Comparison of ENCODE assay signal across 25 mouse cellular contexts in the genomic region with DNA sequence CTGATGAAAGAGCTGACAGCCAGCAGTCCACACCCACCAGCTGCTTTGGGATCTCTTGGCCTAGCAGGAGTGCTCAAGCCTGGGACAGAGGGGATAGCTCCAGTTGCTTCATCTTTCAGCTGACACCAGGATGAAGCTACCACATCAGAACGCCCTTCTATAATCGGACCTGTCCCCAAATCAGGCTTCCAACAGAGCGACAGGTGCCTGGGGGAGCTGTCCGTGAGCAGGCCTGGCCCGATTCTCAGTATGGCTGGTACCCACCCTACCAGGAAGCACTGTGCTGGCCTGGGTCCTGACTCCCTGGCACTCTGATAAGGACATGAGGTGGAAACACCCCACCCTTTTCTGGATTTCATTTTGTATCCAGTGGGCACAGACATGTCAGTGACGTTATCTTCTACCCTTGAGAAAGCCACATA. TPM values are rescaled to one million over a fixed set of nuclear protein-coding genes. Genes with fewer than 3 reads are reported as not detected.
DNase-seq lines count a peak whose midpoint lies in the region; ATAC-seq and TF ChIP-seq lines count a peak whose summit lies in the region.
"Had no signal": no experiment of that assay in that cellular context is flagged by ENCODE, and none has a peak within 500 bp of the region (broad histone marks: within the 10 kb centered on the region; RNA-seq: fewer than 3 reads in every experiment).

No protein-coding gene starts in this region.

- H3K27me3 ChIP-seq in liver, embryonic 12.5 days (replicated peaks) = no peaks in the 10 kb centered on the region
- no peaks in the 10 kb centered on the region for H3K27me3 ChIP-seq in myocyte (ENCODE audit: control insufficient read depth, insufficient read depth, insufficient read length)
- no peaks in the 10 kb centered on the region for H3K27me3 ChIP-seq in midbrain, embryonic 10.5 days (ENCODE audit: low read depth, poor library complexity, severe bottlenecking)
- H3K27me3 ChIP-seq: limb, embryonic 13.5 days; Patski had no signal

- WGBS in liver, embryonic 12.5 days (ENCODE audit: insufficient replicate concordance) = 42% methylated on average over 6 of the region's 6 CpGs
- 95% methylated on average over 6 of the region's 6 CpGs for WGBS in midbrain, embryonic 10.5 days

- H3K9ac ChIP-seq in liver, embryonic 12.5 days = 0 out of 2 replicates have a peak overlapping the region, but pooled peaks have one; percentile 33
- H3K9ac ChIP-seq: limb, embryonic 13.5 days; neural tube, embryonic 13.5 days had no signal

- no peak for TF ChIP-seq POLR2A in myocyte (IDR thresholded peaks at IDR 0.05; ENCODE audit: insufficient read length, low read depth)

- no peak overlapping the region for H3ac ChIP-seq in myocyte (ENCODE audit: control insufficient read depth, insufficient read length)

- DNase-seq in gastrocnemius, adult 2 months = peak; percentile 42
- no peak for DNase-seq in gastrocnemius, postnatal 36 days
- DNase-seq in c-Kit-positive CD71-negative TER-119-negative erythroid progenitor cells, embryonic 14.5 days (ENCODE audit: low read depth) = peak; percentile 34
- no peak for DNase-seq in midbrain, embryonic 10.5 days (ENCODE audit: low spot score)
- no peak for DNase-seq in cerebellum, adult 9-10 months
- DNase-seq: adrenal gland, postnatal 14 days; cerebellum, postnatal 10 days; embryo, embryonic 11 days; heart, adult 18-20 months; kidney, postnatal 4 days; right cerebral cortex, postnatal 14 days had no signal

- H3K4me1 ChIP-seq in liver, embryonic 12.5 days = peaks cover 44% of the 10 kb centered on the region
- no peaks in the 10 kb centered on the region for H3K4me1 ChIP-seq in midbrain, embryonic 10.5 days
- H3K4me1 ChIP-seq: hindbrain, embryonic 10.5 days; limb, embryonic 13.5 days; neural tube, embryonic 13.5 days had no signal

- peak; percentile 95 for ATAC-seq in liver, embryonic 12.5 days
- no peak for ATAC-seq in frontal cortex, adult (ENCODE audit: low TSS enrichment)
- ATAC-seq: activated CD4-positive, CD25-positive, alpha-beta regulatory T cell, adult 4 months; forebrain, embryonic 14.5 days; inflammation-experienced regulatory T-cells, adult 6 months; lung, postnatal 0 days; Patski had no signal

- H3K27ac ChIP-seq in gastrocnemius, adult 2 months = peak overlapping the region; percentile 56
- peak overlapping the region; percentile 85 for H3K27ac ChIP-seq in liver, embryonic 12.5 days
- no peak overlapping the region for H3K27ac ChIP-seq in midbrain, embryonic 10.5 days (replicated peaks)
- H3K27ac ChIP-seq: hindbrain, embryonic 10.5 days; limb, embryonic 13.5 days; neural tube, embryonic 13.5 days had no signal

- no peak overlapping the region for H3K4me3 ChIP-seq in gastrocnemius, adult 2 months
- H3K4me3 ChIP-seq in liver, embryonic 12.5 days = no peak overlapping the region
- H3K4me3 ChIP-seq in myocyte = no peak overlapping the region
- no peak overlapping the region for H3K4me3 ChIP-seq in midbrain, embryonic 10.5 days
- H3K4me3 ChIP-seq: hindbrain, embryonic 10.5 days; limb, embryonic 13.5 days; neural tube, embryonic 13.5 days had no signal

- H3K9me3 ChIP-seq in liver, embryonic 12.5 days (replicated peaks) = no peaks in the 10 kb centered on the region
- H3K9me3 ChIP-seq in midbrain, embryonic 10.5 days (replicated peaks) = no peaks in the 10 kb centered on the region
- H3K9me3 ChIP-seq: hindbrain, embryonic 10.5 days; limb, embryonic 13.5 days; neural tube, embryonic 13.5 days had no signal

- H3K79me2 ChIP-seq in myocyte (ENCODE audit: control insufficient read depth, insufficient read depth) = no peaks in the 10 kb centered on the region

- peak overlapping the region; percentile 34 for H3K4me2 ChIP-seq in liver, embryonic 12.5 days
- no peak overlapping the region for H3K4me2 ChIP-seq in myocyte (ENCODE audit: low read depth)
- H3K4me2 ChIP-seq: limb, embryonic 13.5 days; neural tube, embryonic 13.5 days had no signal

- peaks cover 100% of the 10 kb centered on the region for H3K36me3 ChIP-seq in liver, embryonic 12.5 days
- peaks cover 45% of the 10 kb centered on the region for H3K36me3 ChIP-seq in myocyte (ENCODE audit: control insufficient read depth, insufficient read depth)
- H3K36me3 ChIP-seq in midbrain, embryonic 10.5 days = peaks cover 90% of the 10 kb centered on the region

- intact Hi-C loops in gastrocnemius, adult 2 months (cut with DNase I) = no loop called here
- intact Hi-C loops in gastrocnemius, postnatal 36 days (cut with DNase I) = no loop called here

- TF ChIP-seq CTCF in gastrocnemius, adult 2 months (IDR thresholded peaks at IDR 0.05) = no peak

TF ChIP-seq in myocyte, 11 proteins besides CTCF, POLR2A, EP300 and RAD21:
- TF ChIP-seq MYOG (IDR thresholded peaks at IDR 0.05; ENCODE audit: control insufficient read depth in 1 of 3, insufficient read depth in 1 of 3, insufficient read length in 2 of 3, low read depth in 2 of 3) (peak; percentile 53 to 93 (median 80)), TCF3 (IDR thresholded peaks at IDR 0.05; ENCODE audit: insufficient read length, low read depth) (no peak), E2F4 (IDR thresholded peaks at IDR 0.05; ENCODE audit: insufficient read depth) (no peak), MYOD1 (IDR thresholded peaks at IDR 0.05; ENCODE audit: control insufficient read depth in 1 of 3, insufficient read length in 2 of 3, low read depth in 2 of 3) (peak; percentile 25 to 90 (median 83)), POLR2AphosphoS2 (IDR thresholded peaks at IDR 0.05; ENCODE audit: insufficient read length, low read depth) (peak; percentile 55), TCF12 (IDR thresholded peaks at IDR 0.05; ENCODE audit: insufficient read depth, poor library complexity, severe bottlenecking) (peak; percentile 63)
TF ChIP-seq in myocyte: peak in this region for 4.

RNA-seq across cellular contexts. Expression of a gene that starts 7.2 kb away (rescaled TPM):
- 1 to 10 TPM in 1 of 2 experiments, under 1 TPM in 1; 0.67 to 1.4 TPM for total RNA-seq in gastrocnemius, adult 2 months (2021)
- total RNA-seq in gastrocnemius, postnatal 36 days (2021) = 1 to 10 TPM; 1.8 to 2.1 TPM
- 6.4 and 7.8 TPM in 2 replicates for polyA plus RNA-seq in liver, embryonic 12.5 days (2016; fragmentation: Nextera tagmentation; extraction: Ambion mirVana)
- polyA plus RNA-seq in myocyte (2012; fragmentation: generic; extraction: Trizol) = 13.1 TPM
- 0.42 and 1.2 TPM in 2 replicates for polyA plus RNA-seq in midbrain, embryonic 10.5 days (2016; fragmentation: Nextera tagmentation; extraction: Ambion mirVana)
- total RNA-seq: heart, adult 18-20 months had no signal
- polyA plus RNA-seq: activated CD4-positive, CD25-positive, alpha-beta regulatory T cell, adult 4 months; inflammation-experienced regulatory T-cells, adult 6 months had no signal

RNA-seq across cellular contexts. Expression of a gene that starts 22.6 kb away (rescaled TPM):
- 10 to 100 TPM; 49.9 to 89.8 TPM for total RNA-seq in gastrocnemius, adult 2 months (2021)
- total RNA-seq in gastrocnemius, postnatal 36 days (2021) = 10 to 100 TPM; 55.0 to 66.7 TPM
- polyA plus RNA-seq in liver, embryonic 12.5 days (2016; fragmentation: Nextera tagmentation; extraction: Ambion mirVana) = 0.11 TPM in 1 of 2 replicates, not detected in the other
- polyA plus RNA-seq in myocyte (2012; fragmentation: generic; extraction: Trizol) = 106 TPM
- polyA plus RNA-seq in midbrain, embryonic 10.5 days (2016; fragmentation: Nextera tagmentation; extraction: Ambion mirVana) = 0.04 and 0.17 TPM in 2 replicates
- total RNA-seq: layer of hippocampus, postnatal 10 days had no signal
- polyA plus RNA-seq: activated CD4-positive, CD25-positive, alpha-beta regulatory T cell, adult 4 months; inflammation-experienced regulatory T-cells, adult 6 months had no signal

RNA-seq across cellular contexts. Expression of a gene that starts 25.2 kb away (rescaled TPM):
- 10 to 100 TPM; 38.3 to 44.6 TPM for total RNA-seq in gastrocnemius, adult 2 months (2021)
- 10 to 100 TPM; 33.2 TPM for total RNA-seq in gastrocnemius, postnatal 36 days (2021)
- polyA plus RNA-seq in liver, embryonic 12.5 days (2016; fragmentation: Nextera tagmentation; extraction: Ambion mirVana) = 107 TPM in 2 replicates
- polyA plus RNA-seq in myocyte (2012; fragmentation: generic; extraction: Trizol) = 80.3 TPM
- 173 and 177 TPM in 2 replicates for polyA plus RNA-seq in midbrain, embryonic 10.5 days (2016; fragmentation: Nextera tagmentation; extraction: Ambion mirVana)

RNA-seq across cellular contexts. Expression of a gene that starts 40.4 kb away (rescaled TPM):
- total RNA-seq in gastrocnemius, adult 2 months (2021) = 1 to 10 TPM; 4.4 to 7.9 TPM
- 1 to 10 TPM; 7.5 to 7.9 TPM for total RNA-seq in gastrocnemius, postnatal 36 days (2021)
- polyA plus RNA-seq in liver, embryonic 12.5 days (2016; fragmentation: Nextera tagmentation; extraction: Ambion mirVana) = 31.9 and 32.4 TPM in 2 replicates
- 250 TPM for polyA plus RNA-seq in myocyte (2012; fragmentation: generic; extraction: Trizol)
- polyA plus RNA-seq in midbrain, embryonic 10.5 days (2016; fragmentation: Nextera tagmentation; extraction: Ambion mirVana) = 213 and 329 TPM in 2 replicates

RNA-seq across cellular contexts. Expression of a gene that starts 51.5 kb away (rescaled TPM):
- not detected for total RNA-seq in gastrocnemius, adult 2 months (2021)
- total RNA-seq in gastrocnemius, postnatal 36 days (2021) = under 1 TPM; 0.05 to 0.10 TPM
- 0.05 and 0.07 TPM in 2 replicates for polyA plus RNA-seq in liver, embryonic 12.5 days (2016; fragmentation: Nextera tagmentation; extraction: Ambion mirVana)
- 0.12 TPM for polyA plus RNA-seq in myocyte (2012; fragmentation: generic; extraction: Trizol)
- polyA plus RNA-seq in midbrain, embryonic 10.5 days (2016; fragmentation: Nextera tagmentation; extraction: Ambion mirVana) = not detected in 2 replicates
- total RNA-seq: adrenal gland, postnatal 14 days; heart, adult 18-20 months had no signal
- polyA plus RNA-seq: activated CD4-positive, CD25-positive, alpha-beta regulatory T cell, adult 4 months; inflammation-experienced regulatory T-cells, adult 6 months; kidney, embryonic 14.5 days; lung, postnatal 0 days; stomach, embryonic 14.5 days had no signal

Comparison
In these comparisons a context has a peak if more than half of its experiments do, and no peak if none do; other contexts are left out.
1. DNase-seq: peak in gastrocnemius, adult 2 months (single experiment) and c-Kit-positive CD71-negative TER-119-negative erythroid progenitor cells, embryonic 14.5 days (single experiment); none in gastrocnemius, postnatal 36 days (0 of 2), midbrain, embryonic 10.5 days (single experiment) and cerebellum, adult 9-10 months (single experiment).
2. RNA of a gene that starts 22.6 kb away (polyA plus RNA-seq): 106 TPM in myocyte (single experiment); 0.04 to 0.17 TPM in midbrain, embryonic 10.5 days and 0.11 TPM in liver, embryonic 12.5 days; every median in the first group is over 10 times any median in the second.